ENCODE assay signal across 16 mouse cellular contexts in the genomic region with DNA sequence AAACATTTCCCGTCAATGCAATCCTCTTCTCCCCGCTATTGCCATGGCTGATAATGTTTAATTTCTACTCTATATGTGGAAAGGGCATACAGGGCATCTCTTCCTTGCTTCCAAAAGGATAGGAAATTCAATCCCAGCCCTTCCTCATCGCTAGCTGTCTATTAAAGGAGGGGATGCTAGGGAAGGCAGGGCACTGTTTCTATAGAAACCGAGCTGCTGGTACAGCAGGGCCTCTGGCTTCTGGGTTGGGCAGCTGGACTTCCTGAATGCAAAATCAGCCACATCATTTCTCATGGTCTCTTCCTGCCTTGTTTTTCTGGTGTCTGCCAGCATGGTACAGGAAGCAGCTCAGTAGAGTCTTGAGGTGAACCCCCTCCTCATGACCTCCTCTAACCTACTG.
"Had no signal": no experiment of that assay in that cellular context is flagged by ENCODE, and none has a peak within 500 bp of the region (broad histone marks: within the 10 kb centered on the region; RNA-seq: fewer than 3 reads in every experiment).

No protein-coding gene starts in this region.

- H3K4me3 ChIP-seq: layer of hippocampus, adult 2 months; liver, embryonic 15.5 days; midbrain, embryonic 12.5 days; stomach, embryonic 15.5 days had no signal

- ATAC-seq: lung, postnatal 0 days had no signal

- H3K4me1 ChIP-seq: liver, embryonic 15.5 days; midbrain, embryonic 12.5 days; stomach, embryonic 15.5 days had no signal

- DNase-seq: kidney, adult 11 months; kidney, postnatal 10 days; kidney, postnatal 4 days; left cerebral cortex, postnatal 4 days; lung, adult 2 months; lung, postnatal 36 days; right cerebral cortex, postnatal 4 days; spleen, adult 18-20 months; thymus, adult 2 months; thymus, postnatal 25 days had no signal

- H3K27ac ChIP-seq: layer of hippocampus, adult 2 months; liver, embryonic 15.5 days; midbrain, embryonic 12.5 days; stomach, embryonic 15.5 days had no signal

- H3K4me2 ChIP-seq: liver, embryonic 11.5 days; liver, embryonic 15.5 days; midbrain, embryonic 12.5 days; stomach, embryonic 15.5 days had no signal

- H3K9me3 ChIP-seq: liver, embryonic 15.5 days; midbrain, embryonic 12.5 days; stomach, embryonic 15.5 days had no signal

- H3K36me3 ChIP-seq: liver, embryonic 15.5 days; midbrain, embryonic 12.5 days; stomach, embryonic 15.5 days had no signal

- H3K9ac ChIP-seq: liver, embryonic 15.5 days; midbrain, embryonic 12.5 days; stomach, embryonic 15.5 days had no signal

- H3K27me3 ChIP-seq: liver, embryonic 15.5 days; midbrain, embryonic 12.5 days; stomach, embryonic 15.5 days had no signal
